Mouse (Mus musculus) limb, embryonic 12.5 days (tissue): ENCODE measurements around the gene Wdr73. TPM values are rescaled to one million over a fixed set of nuclear protein-coding genes. Genes with fewer than 3 reads are reported as not detected.

ENCODE experiments used
- polyA plus RNA-seq: library from polyadenylated mRNA; unstranded; fragments of >200 nt; fragmentation: Nextera tagmentation; extraction: Ambion mirVana; gene quantifications from 2 replicates; pipeline ENCODE4 v1.2.1, GENCODE M21; 2016

Wdr73 gene
- polyA plus RNA-seq, 1 experiment from 2014 or later, result 35.2 TPM

Other genes with a start within 250 kb of the Wdr73 start
- gene Crtc3, start 212.4 kb downstream of the Wdr73 start, polyA plus RNA-seq, result 18.5 and 22.4 TPM in 2 replicates
- gene Iqgap1, start 75.3 kb downstream of the Wdr73 start, polyA plus RNA-seq, result 38.9 and 41.8 TPM in 2 replicates
- 5.1 and 6.2 TPM in 2 replicates for gene Zscan2, start 40.3 kb downstream of the Wdr73 start, polyA plus RNA-seq
- gene Nmb, start 3.8 kb upstream of the Wdr73 start, polyA plus RNA-seq, result 7.6 and 9.2 TPM in 2 replicates
- 199 and 203 TPM in 2 replicates for gene Sec11a, start 46.5 kb upstream of the Wdr73 start, polyA plus RNA-seq
- gene Zfp592, start 92.4 kb upstream of the Wdr73 start, polyA plus RNA-seq, result 11.3 and 15.5 TPM in 2 replicates
- 1.3 and 1.5 TPM in 2 replicates for gene Alpk3, start 156.3 kb upstream of the Wdr73 start, polyA plus RNA-seq
- not detected in 2 replicates for gene Slc28a1, start 213.5 kb upstream of the Wdr73 start, polyA plus RNA-seq